Mouse (Mus musculus) A20 (cell line): ENCODE results near the gene Tmem14a.
A peak's percentile ranks its signal among the peaks of the same experiment; 100 is the strongest.
"Not testable (repeated sequence)": the region's sequence is repeated elsewhere in the genome, so short reads cannot be mapped to it uniquely, and the experiment has no call there.

Experiments
- DNase-seq: peaks from one replicate; pipeline ENCODE4 v3.0.0-alpha.2; 2011; ENCODE audit warnings: low read depth, low spot score

The Tmem14a gene

GRCm38 (mm10) chr1:21218489-21218919 is at the start of gene Tmem14a:
TSS of gene Tmem14a (plus strand) at chr1:21218575.
- peak; percentile 94 for DNase-seq

DNA sequence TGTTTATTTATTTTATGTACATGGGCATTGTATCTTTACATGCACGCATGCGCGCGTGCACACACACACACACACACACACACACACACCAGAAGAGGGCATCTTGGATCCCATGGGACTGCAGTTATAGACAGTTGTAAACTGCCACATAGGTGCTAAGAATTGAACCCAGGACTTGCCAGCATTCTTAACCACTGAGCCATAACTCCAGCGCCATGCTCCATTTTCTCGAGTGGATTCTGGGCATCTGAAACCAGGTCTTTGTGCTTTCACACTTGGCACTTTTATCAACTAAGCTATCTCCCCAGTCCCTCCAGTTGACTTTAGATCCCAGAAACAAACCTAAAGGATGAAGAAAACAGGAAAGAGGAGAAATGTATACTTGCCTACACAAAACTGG is 33.2 kb upstream of the Tmem14a start:
- no peak for DNase-seq

DNA sequence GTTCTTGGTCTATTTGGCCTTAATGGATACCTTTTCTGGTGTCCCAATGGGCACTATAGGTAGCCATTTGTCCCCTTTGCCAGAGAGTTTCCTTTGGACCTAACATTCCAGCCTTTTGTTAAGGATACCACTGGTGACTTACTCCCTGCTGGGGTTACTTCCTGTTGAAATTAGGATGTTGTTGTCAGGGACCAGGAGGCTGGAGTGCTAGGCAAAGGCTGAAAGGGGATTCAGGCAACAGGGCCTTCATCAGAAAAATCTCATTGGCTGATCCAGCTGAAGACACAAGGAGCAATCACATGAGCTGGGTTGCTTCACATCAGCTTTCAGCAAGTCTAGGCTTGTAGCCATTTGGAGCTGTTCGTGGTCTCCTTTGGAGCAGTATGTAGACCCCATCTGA is 12.1 kb upstream of the Tmem14a start:
- no peak for DNase-seq

GRCm38 (mm10) chr1:21213537-21213936 is 4.8 kb upstream of the Tmem14a start:
- DNase-seq = not testable (repeated sequence)

GRCm38 (mm10) chr1:21213991-21214692 is 4.2 kb upstream of the Tmem14a start:
- DNase-seq = not testable (repeated sequence)

DNA sequence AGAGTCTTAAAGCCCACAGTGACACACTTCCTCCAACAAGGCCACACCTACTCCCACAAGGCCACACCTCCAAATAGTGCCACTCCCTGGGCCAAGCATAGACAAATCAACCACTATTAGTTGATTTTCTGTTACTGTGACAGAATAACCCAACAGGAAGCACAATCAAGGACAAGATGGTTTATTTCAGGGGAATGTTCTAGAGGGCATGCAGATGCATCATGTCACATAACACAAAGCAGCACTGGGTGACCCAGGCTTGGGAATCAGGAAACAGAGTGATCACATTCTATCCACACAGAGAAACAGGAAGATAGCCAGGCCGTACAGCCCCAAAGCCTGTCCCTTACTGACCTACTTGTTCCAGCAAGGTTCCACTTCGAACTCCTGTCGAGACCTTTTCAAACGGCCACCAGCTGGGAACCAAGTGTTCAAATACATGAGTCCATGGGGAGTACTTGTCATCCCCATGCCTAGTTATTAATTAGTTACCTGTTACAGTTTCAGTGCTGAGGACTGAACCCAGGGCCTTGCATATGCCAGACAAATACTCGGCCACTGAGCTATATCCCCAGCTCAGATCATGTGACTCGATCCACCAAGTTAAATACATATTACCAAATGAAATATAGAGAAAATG is 9.5 kb downstream of the Tmem14a start:
- no peak for DNase-seq

DNA sequence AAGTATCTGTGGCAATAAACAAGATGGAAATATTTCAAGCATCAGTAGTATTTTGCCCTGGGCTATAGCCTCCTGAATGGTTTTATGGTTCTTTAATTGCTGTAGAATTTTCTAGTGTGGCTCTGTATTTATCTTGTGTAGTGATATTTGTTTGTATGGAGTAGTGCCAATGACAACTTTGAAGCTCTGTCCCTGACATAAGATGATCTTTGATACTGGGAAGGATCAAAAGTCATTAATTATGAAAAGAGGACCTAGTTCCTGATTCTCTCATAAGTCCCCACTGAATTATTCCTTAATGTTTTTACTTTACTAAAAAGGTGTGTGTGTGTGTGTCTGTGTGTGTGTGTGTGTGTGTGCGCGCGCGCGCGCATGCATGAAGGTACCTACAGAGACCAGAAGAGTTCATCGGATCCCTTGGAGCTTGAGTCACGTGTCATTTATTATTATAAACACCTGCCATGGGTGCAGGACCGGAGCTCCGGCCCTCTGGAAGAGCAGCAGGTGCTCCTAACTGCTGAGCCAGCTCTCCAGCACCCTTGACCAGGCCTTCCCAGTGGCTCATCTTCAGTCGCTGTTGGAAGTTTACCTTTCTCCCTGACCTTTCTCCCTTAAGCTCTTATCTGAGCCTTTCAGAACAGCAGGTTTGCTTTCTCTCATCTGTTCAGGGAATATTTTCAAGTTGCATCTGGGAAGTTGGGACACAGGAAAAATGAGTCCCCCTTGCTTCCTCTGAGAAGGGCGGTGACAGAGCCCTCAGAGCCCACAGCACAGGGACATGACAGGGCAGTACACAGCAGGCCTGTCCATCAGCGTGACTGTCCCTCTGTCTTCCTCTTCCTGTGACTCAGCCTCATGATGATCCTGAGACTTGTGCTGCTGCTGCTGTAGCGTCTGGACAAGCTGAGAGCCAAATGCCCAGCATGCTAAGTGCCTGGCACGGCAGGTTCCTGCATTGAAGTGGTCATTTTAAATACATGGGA is 10.7 kb downstream of the Tmem14a start:
- DNase-seq = not testable (repeated sequence)

DNA sequence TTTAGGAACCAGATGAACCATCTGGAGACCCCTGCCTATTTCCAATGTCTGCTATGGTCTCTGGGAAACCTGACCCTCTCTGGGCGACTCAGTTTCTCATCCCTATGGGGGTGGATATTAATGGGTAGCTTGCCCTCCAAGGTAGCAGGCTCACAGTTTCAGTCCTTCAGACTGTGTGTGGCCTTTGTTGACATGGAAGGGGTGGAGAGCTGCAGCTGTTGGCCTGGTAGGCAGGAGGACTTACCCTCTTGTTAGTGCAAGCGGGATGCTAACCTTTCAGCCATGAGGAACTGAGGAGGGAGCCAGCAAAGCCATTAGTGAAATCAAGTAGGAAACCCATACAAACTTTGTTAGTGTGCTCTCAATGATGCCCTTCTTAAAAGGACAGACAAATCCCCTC is 12.0 kb downstream of the Tmem14a start:
- no peak for DNase-seq

GRCm38 (mm10) chr1:21231744-21232464 is 13.5 kb downstream of the Tmem14a start:
- DNase-seq = no peak

DNA sequence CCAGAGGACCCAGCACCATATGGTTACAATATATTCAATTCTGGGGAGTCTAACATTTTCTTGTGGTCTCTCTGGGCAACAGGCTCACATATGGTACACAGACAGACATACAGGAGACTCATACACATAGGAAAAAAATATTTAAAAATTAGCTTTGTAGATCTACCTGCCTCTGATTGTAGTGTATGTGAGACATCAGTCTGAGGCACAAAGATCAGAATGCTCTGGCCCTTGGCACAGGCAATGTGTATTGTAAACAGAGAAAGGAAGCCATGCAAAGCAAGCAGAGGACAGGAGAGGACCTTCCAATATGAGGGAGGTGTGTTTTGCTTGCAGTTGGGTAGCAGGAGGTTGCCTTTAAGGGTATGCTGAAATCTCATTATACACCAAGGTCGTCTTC is 14.1 kb downstream of the Tmem14a start:
- DNase-seq = no peak

- no peak for DNase-seq
Observed at GRCm38 (mm10) chr1:21235359-21235758, 17.0 kb downstream of the Tmem14a start.

DNA sequence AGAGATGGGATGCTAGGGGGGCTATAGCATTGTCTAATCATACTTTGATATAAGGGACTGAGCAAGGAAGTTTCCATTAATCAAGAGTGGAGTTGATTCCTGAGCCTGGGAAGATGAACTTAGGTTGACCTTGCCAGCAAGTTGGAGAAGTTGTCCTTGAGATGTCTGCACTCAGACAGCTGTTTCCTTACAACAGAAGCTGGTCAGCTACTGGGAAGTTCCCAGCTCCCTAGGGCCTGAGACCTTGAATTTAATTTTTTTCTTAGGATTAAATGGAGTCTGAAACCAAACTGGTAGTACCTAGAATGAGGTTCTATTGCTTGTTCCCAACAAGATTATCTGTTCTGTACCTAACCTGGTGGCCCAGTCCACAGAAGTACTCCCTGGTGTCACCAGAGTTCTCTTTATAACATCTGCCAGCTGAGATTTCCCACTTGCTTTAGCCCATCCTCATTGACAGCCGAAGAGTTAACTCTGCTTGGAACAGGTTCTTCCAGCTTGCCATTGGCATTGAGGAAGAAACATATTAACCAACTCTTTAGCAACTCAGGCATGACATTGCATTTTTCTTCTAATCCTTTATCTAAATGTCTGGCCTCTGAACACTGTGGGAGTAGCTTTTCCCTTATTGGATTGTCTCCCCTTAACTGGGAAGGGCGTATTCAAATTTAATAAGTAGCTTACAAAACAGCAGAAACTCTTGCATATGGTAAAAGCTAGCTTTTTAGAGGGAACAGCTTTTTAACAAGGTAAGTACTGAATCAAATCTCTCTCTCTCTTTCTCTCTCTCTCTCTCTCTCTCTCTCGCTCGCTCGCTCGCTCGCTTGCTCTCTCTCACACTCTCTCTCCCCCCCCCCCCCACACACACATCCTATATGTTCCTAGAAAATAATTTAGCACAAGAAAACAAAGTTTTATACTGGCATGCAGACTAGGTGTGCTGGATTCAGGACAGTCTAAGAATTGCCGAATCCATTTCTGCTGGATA is 21.8 kb downstream of the Tmem14a start, which contains the start of gene Gsta3:
Gsta3 (plus strand) TSS at position 679 of the 988 bp plus-strand sequence.
- no peak for DNase-seq

DNA sequence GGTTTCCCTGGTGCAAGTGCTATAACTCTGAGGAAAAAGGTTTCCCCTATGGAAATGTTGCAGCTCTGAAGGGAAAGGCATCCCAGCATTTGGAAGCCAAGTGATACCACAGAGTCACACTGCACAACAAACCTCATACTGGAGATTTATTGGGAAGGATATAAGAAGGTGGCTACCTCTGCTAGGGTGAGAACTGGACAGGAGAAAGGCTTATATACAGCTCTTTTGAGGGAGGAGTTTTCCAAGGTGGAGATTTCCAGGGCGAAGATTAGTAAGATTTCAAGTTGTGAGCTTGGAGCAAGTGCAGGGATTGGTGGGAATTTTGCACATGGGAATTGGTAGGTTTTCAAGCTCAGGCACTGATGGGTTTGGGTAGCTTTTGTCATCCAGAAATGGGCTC is 22.7 kb downstream of the Tmem14a start:
- DNase-seq = no peak

GRCm38 (mm10) chr1:21244290-21244960 is 26.1 kb downstream of the Tmem14a start:
- DNase-seq = no peak

DNA sequence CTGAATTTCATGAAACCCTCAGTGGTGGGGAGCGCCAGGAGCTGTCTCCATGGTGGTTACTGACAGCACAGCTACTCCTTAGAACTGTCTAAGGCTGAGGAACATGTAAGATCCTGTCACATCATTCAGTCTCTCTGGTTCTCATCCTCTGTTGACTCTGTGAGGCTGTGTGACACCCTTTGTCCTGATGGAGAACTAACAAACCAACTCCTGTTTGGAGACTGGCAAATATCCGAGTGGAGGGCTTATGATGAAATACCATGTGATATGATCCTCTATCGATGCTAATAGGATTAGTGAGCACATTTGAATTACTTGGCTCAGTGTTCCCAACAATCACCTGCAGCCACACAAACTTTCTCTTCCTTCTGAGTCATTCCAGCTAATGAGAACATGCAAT is 27.8 kb downstream of the Tmem14a start:
- DNase-seq = no peak

GRCm38 (mm10) chr1:21247896-21248295 is 29.5 kb downstream of the Tmem14a start:
- no peak for DNase-seq

DNA sequence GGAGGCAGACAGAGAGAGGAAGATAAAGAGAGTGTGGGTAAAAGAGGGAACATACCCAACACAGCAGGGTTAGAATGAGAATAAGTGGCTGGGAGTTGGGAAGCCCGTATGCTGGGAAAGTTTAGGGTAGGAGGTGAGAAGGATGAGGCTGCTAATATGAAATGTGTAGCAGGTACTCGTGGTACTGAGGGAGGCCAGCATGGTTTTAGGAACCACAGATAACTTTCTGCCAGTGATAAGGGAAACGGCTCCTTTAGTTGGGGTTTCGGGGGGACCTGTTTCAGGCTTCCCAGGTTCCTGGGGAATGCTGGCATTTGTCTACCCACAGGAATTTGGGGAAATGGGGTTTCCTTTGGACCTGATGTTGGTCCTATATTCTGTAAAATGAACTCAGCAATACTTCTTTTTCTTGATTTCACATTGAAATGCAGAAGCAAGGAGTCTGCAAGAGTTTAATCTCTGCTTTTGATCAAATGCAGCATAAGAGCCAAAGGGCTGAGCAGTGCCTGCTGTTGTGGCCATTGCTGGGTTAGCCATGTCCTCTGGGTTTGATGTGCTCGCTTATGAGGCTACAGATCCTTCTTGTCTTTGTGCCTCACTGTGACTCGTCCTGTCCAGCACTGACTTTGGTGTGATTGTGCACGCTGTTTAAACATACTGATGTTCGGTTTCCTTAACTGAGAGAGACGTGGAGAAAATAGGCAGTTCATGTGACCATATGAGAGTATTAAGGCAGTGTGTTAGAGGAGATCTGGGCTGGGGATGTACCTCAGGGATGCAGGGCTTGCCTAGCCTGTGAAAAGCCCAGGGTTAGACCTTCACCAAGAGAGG is 30.4 kb downstream of the Tmem14a start:
- DNase-seq = no peak

DNA sequence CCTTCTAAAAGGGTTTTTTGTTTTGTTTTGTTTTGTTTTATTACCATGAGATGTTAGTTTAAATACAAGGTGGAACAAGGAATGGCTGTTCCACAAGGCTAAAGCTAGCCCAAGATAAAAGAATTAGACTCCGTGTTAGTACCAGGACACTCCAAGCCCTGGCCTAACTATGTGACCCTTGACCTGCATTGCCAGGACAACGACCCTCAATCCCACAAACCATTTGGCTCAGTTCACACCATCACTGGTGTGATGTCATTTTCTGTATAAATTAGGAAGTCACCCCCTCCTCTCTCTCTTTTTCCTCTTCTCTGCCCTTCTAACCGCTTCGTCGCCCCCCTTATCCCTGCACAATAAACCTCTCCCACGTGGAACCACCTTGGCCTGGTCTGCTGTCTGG is 33.3 kb downstream of the Tmem14a start:
- no peak for DNase-seq
